Mouse (Mus musculus): Measurements from ENCODE around the gene Camsap2. TPM values are rescaled to one million over a fixed set of nuclear protein-coding genes. Genes with fewer than 3 reads are reported as not detected.
A peak's percentile ranks its signal among the peaks of the same experiment; 100 is the strongest.

The Camsap2 gene
- polyA plus RNA-seq (2015; fragmentation: Nextera tagmentation; extraction: Ambion mirVana): 26.7 and 28.9 TPM in 2 replicates

- Histone ChIP-seq H3K4me1 (replicated peaks) (peaks cover 42% of the 10 kb centered on the region), H3K9me3 (no peaks in the 10 kb centered on the region), H3K36me3 (no peaks in the 10 kb centered on the region), H3K4me2 (peak within 1 kb of the TSS; percentile 96), H3K9ac (peak within 1 kb of the TSS; percentile 92), H3K27me3 (no peaks in the 10 kb centered on the region), H3K27ac (replicated peaks) (peak within 1 kb of the TSS; percentile 99), H3K4me3 (peak within 1 kb of the TSS; percentile 99)
- ATAC-seq (ENCODE audit: low FRiP score, low read depth): peak; percentile 96
- under 1% methylated on average over 94 of the region's 121 CpGs for WGBS
These were observed at the start of gene Camsap2 for GRCm38 (mm10) chr1:136345454-136346372. Gene Camsap2, minus strand, starts transcription at chr1:136346104.

- 39% methylated on average over 5 of the region's 5 CpGs for WGBS
- Histone ChIP-seq H3K4me2 (peak overlapping the region; percentile 39), H3K4me3 (no peak overlapping the region)
These were observed 49.2 kb upstream of the Camsap2 start for GRCm38 (mm10) chr1:136395073-136395472.

GRCm38 (mm10) chr1:136394506-136394905 is 48.6 kb upstream of the Camsap2 start:
- Histone ChIP-seq H3K27ac (replicated peaks) (no peak overlapping the region), H3K4me2 (peak overlapping the region; percentile 39), H3K4me1 (replicated peaks) (peaks cover 3% of the 10 kb centered on the region; the same call in 1 of the 2 replicates), H3K9ac (no peak overlapping the region), H3K9me3 (no peaks in the 10 kb centered on the region), H3K4me3 (no peak overlapping the region), H3K36me3 (no peaks in the 10 kb centered on the region), H3K27me3 (no peaks in the 10 kb centered on the region)
- 0 out of 2 replicates have a peak, but pooled peaks have one; percentile 61 for ATAC-seq (ENCODE audit: low FRiP score, low read depth)
- WGBS: 35% methylated on average over 10 of the region's 10 CpGs

More at GRCm38 (mm10) chr1:136395073-136395472, 49.2 kb upstream of the Camsap2 start:
- Histone ChIP-seq H3K27ac (replicated peaks) (no peak overlapping the region), H3K4me1 (replicated peaks) (peaks cover 3% of the 10 kb centered on the region; the same call in 1 of the 2 replicates), H3K36me3 (no peaks in the 10 kb centered on the region), H3K27me3 (no peaks in the 10 kb centered on the region), H3K9me3 (no peaks in the 10 kb centered on the region), H3K9ac (no peak overlapping the region)
- no peak for ATAC-seq (ENCODE audit: low FRiP score, low read depth)

GRCm38 (mm10) chr1:136386914-136387313 is 41.0 kb upstream of the Camsap2 start:
- H3K27me3 ChIP-seq: no peaks in the 10 kb centered on the region
- no peaks in the 10 kb centered on the region for H3K36me3 ChIP-seq
- ATAC-seq (ENCODE audit: low FRiP score, low read depth): no peak
- H3K9ac ChIP-seq: no peak overlapping the region
- no peak overlapping the region for H3K4me3 ChIP-seq
- H3K9me3 ChIP-seq: no peaks in the 10 kb centered on the region
- H3K4me2 ChIP-seq: no peak overlapping the region
- no peak overlapping the region for H3K27ac ChIP-seq (replicated peaks)
- whole genome bisulfite sequencing: 40% methylated on average over 5 of the region's 6 CpGs
- H3K4me1 ChIP-seq (replicated peaks): no peaks in the 10 kb centered on the region

GRCm38 (mm10) chr1:136381583-136381982 is 35.7 kb upstream of the Camsap2 start:
- H3K27ac ChIP-seq (replicated peaks): no peak overlapping the region
- no peaks in the 10 kb centered on the region for H3K36me3 ChIP-seq
- 79% methylated on average over 5 of the region's 5 CpGs for WGBS
- no peaks in the 10 kb centered on the region for H3K27me3 ChIP-seq
- H3K9me3 ChIP-seq: no peaks in the 10 kb centered on the region
- no peak for ATAC-seq (ENCODE audit: low FRiP score, low read depth)
- H3K4me3 ChIP-seq: no peak overlapping the region
- no peak overlapping the region for H3K9ac ChIP-seq
- H3K4me2 ChIP-seq: no peak overlapping the region
- no peaks in the 10 kb centered on the region for H3K4me1 ChIP-seq (replicated peaks)

- WGBS: 70% methylated on average over 6 of the region's 6 CpGs
These were observed 35.3 kb upstream of the Camsap2 start for GRCm38 (mm10) chr1:136381169-136381568.

GRCm38 (mm10) chr1:136380606-136381005 is 34.7 kb upstream of the Camsap2 start:
- Histone ChIP-seq H3K9me3 (no peaks in the 10 kb centered on the region), H3K4me1 (replicated peaks) (no peaks in the 10 kb centered on the region), H3K36me3 (no peaks in the 10 kb centered on the region), H3K4me2 (no peak overlapping the region), H3K4me3 (no peak overlapping the region), H3K27me3 (no peaks in the 10 kb centered on the region), H3K27ac (replicated peaks) (no peak overlapping the region), H3K9ac (no peak overlapping the region)
- 94% methylated on average over 8 of the region's 8 CpGs for WGBS
- ATAC-seq (ENCODE audit: low FRiP score, low read depth): no peak

More at GRCm38 (mm10) chr1:136381169-136381568, 35.3 kb upstream of the Camsap2 start:
- H3K9me3 ChIP-seq: no peaks in the 10 kb centered on the region
- H3K27ac ChIP-seq (replicated peaks): no peak overlapping the region
- H3K9ac ChIP-seq: no peak overlapping the region
- no peak overlapping the region for H3K4me2 ChIP-seq
- no peak overlapping the region for H3K4me3 ChIP-seq
- ATAC-seq (ENCODE audit: low FRiP score, low read depth): no peak
- H3K36me3 ChIP-seq: no peaks in the 10 kb centered on the region
- H3K27me3 ChIP-seq: no peaks in the 10 kb centered on the region
- H3K4me1 ChIP-seq (replicated peaks): no peaks in the 10 kb centered on the region

GRCm38 (mm10) chr1:136380161-136380560 is 34.3 kb upstream of the Camsap2 start:
- 89% methylated on average over 4 of the region's 4 CpGs for WGBS
- no peak for ATAC-seq (ENCODE audit: low FRiP score, low read depth)
- H3K36me3 ChIP-seq: no peaks in the 10 kb centered on the region
- H3K9me3 ChIP-seq: no peaks in the 10 kb centered on the region
- H3K4me2 ChIP-seq: no peak overlapping the region
- no peak overlapping the region for H3K9ac ChIP-seq
- H3K27me3 ChIP-seq: no peaks in the 10 kb centered on the region
- H3K27ac ChIP-seq (replicated peaks): no peak overlapping the region
- H3K4me3 ChIP-seq: no peak overlapping the region
- H3K4me1 ChIP-seq (replicated peaks): no peaks in the 10 kb centered on the region

GRCm38 (mm10) chr1:136379261-136379660 is 33.4 kb upstream of the Camsap2 start:
- Histone ChIP-seq H3K4me2 (no peak overlapping the region), H3K9ac (no peak overlapping the region), H3K36me3 (no peaks in the 10 kb centered on the region), H3K4me3 (no peak overlapping the region), H3K4me1 (replicated peaks) (no peaks in the 10 kb centered on the region), H3K27ac (replicated peaks) (no peak overlapping the region), H3K9me3 (no peaks in the 10 kb centered on the region), H3K27me3 (no peaks in the 10 kb centered on the region)
- no peak for ATAC-seq (ENCODE audit: low FRiP score, low read depth)
- 75% methylated on average over 7 of the region's 7 CpGs for WGBS

- no peak for ATAC-seq (ENCODE audit: low FRiP score, low read depth)
- WGBS: 81% methylated on average over 3 of the region's 3 CpGs
- no peaks in the 10 kb centered on the region for H3K9me3 ChIP-seq
These were observed 20.1 kb upstream of the Camsap2 start for GRCm38 (mm10) chr1:136365986-136366385.

GRCm38 (mm10) chr1:136364711-136365110 is 18.8 kb upstream of the Camsap2 start:
- no peak overlapping the region for H3K4me3 ChIP-seq
- no peaks in the 10 kb centered on the region for H3K4me1 ChIP-seq (replicated peaks)
- 54% methylated on average over 17 of the region's 19 CpGs for WGBS
- no peak overlapping the region for H3K9ac ChIP-seq
- H3K36me3 ChIP-seq: no peaks in the 10 kb centered on the region
- no peaks in the 10 kb centered on the region for H3K9me3 ChIP-seq
- no peaks in the 10 kb centered on the region for H3K27me3 ChIP-seq
- no peak overlapping the region for H3K4me2 ChIP-seq
- ATAC-seq (ENCODE audit: low FRiP score, low read depth): no peak
- no peak overlapping the region for H3K27ac ChIP-seq (replicated peaks)

More at GRCm38 (mm10) chr1:136365986-136366385, 20.1 kb upstream of the Camsap2 start:
- Histone ChIP-seq H3K9ac (no peak overlapping the region), H3K36me3 (no peaks in the 10 kb centered on the region), H3K4me1 (replicated peaks) (no peaks in the 10 kb centered on the region), H3K4me3 (no peak overlapping the region), H3K27me3 (no peaks in the 10 kb centered on the region), H3K27ac (replicated peaks) (no peak overlapping the region), H3K4me2 (no peak overlapping the region)

- H3K4me2 ChIP-seq: no peak overlapping the region
- no peak overlapping the region for H3K9ac ChIP-seq
- no peaks in the 10 kb centered on the region for H3K9me3 ChIP-seq
- 65% methylated on average over 6 of the region's 6 CpGs for WGBS
- no peaks in the 10 kb centered on the region for H3K27me3 ChIP-seq
- ATAC-seq (ENCODE audit: low FRiP score, low read depth): no peak
- H3K36me3 ChIP-seq: no peaks in the 10 kb centered on the region
- H3K4me1 ChIP-seq (replicated peaks): no peaks in the 10 kb centered on the region
- H3K27ac ChIP-seq (replicated peaks): no peak overlapping the region
- no peak overlapping the region for H3K4me3 ChIP-seq
These were observed 17.1 kb upstream of the Camsap2 start for GRCm38 (mm10) chr1:136363035-136363434.
